Mouse (Mus musculus): ENCODE measurements around the gene Olfr1032.
"Not testable (repeated sequence)": the region's sequence is repeated elsewhere in the genome, so short reads cannot be mapped to it uniquely, and the experiment has no call there.

Gene Olfr1032

DNA sequence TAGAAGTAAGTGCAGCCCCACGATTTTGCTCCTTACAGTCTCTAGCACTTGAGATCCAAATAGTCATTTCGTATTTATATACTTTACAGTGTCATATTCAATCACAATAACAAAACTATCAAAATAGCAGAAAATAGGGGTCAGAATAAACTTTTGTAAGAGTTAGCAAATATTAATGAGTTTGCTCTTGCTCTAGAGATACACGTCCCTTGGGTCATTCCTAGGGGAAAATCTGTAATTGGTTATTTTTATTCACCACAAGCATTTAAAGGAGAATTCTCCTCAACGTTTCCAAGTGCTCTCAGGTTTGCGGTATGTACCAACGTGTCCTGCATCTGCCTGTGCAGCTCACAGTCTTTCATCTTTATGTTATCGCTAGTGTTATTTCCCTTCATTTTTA lies at the start of gene Olfr1032:
TSS of gene Olfr1032 (plus strand) at position 301 of the 400 bp plus-strand sequence.
- no peak for DNase-seq

DNA sequence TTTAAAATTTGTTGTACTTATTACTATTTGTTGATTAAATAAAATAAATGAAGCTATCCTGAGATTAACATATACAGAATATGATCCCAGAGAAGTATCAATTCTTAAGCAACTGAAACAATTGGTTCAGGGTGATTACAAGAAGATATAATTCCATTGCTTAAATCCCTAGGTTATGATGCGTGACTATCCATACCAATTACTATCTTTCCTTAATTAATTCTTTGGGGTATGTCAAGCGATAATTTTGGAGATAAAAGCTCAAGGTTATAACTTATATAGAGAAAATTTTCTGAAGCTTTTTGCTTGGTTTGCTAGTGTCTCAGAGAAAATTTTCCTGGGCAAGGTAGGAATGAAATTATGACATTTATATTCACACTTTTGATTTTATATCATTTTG lies 31.7 kb upstream of the Olfr1032 start, which contains the start of gene Olfr1029:
TSS of gene Olfr1029 (plus strand) at position 301 of the 400 bp plus-strand sequence.
- no peak for DNase-seq

DNA sequence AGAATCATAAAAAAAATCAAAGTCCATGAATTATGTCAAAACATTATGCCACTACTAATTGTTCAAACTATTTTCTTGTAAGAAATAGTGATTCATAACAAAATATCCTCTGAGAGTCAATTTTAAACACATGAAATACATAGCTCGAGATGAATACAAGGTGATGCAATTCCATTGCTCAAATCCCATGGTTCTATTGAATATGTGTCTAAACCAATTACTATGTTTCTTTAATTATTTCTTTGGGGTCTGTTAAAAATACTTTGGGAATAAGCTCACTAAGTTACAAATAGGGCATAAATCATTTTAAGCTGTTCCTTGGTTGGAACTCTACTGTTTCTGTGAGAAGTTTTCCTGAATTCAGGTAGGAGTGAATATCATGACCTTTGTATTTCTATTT lies 26.4 kb upstream of the Olfr1032 start, which contains the start of gene Olfr1030:
TSS of gene Olfr1030 (plus strand) at position 301 of the 400 bp plus-strand sequence.
- DNase-seq: no peak

DNA sequence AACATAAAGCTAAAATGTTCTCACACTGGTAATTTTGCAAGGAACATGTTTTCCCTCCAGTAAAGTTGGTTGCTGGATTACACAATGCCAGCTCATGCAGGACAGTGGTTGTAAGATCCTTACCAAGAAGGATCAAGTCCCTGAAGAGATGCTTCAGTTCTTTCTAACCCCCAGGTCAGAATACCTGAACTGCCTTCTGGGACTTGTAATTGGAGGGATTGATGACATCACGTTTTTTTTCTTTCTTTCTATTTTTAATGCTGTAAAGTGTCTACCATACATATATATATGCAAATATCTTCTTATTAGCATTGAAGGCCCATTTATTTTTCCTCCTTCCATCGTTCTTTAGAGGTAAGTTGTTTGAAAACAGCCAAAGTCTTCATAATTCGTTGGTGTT lies 15.3 kb upstream of the Olfr1032 start, which contains the start of gene Olfr1031:
TSS of gene Olfr1031 (plus strand) at position 301 of the 400 bp plus-strand sequence.
- DNase-seq: no peak

DNA sequence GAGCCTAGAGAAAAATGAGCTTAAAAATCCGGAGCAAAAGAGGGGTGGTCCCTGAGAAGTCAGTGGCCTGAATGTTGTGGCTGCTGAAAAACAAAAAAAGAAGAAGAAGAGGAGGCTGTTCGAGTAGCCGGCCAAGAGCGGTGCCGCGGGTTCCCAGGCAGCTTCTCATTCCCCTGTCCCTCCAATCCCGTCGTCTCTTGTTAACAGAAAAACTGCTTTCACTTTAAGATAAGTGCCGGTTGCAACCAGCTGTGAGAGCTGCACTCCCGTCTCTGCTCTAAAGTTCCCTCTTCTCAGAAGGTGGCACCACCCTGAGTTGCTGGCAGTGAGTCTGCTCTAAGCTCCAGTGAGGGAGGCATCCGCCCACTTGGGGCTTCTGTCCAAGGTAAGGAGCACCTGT lies 15.1 kb downstream of the Olfr1032 start, which contains the start of gene Olfr1033:
TSS of gene Olfr1033 (plus strand) at position 228 of the 400 bp plus-strand sequence.
- not testable (repeated sequence) for DNase-seq

DNA sequence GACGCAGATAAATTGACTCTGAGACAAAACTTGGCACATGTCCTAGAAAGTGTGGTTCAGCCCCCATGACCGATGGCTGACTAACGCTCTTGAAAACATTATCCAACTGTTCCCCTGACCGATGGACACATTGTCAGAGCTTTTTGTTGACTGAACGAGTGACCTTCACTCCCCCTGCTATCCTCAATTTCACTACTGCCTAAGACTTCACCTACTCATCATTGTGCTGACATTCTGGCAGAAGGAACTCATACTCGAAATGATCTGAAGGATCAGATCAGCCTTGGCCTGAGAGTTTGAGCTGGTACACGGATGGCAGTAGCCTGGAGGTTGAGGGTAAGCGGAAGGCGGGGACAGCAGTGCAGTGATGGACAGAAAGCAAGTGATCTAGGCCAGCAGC lies 16.2 kb downstream of the Olfr1032 start:
- not testable (repeated sequence) for DNase-seq

DNA sequence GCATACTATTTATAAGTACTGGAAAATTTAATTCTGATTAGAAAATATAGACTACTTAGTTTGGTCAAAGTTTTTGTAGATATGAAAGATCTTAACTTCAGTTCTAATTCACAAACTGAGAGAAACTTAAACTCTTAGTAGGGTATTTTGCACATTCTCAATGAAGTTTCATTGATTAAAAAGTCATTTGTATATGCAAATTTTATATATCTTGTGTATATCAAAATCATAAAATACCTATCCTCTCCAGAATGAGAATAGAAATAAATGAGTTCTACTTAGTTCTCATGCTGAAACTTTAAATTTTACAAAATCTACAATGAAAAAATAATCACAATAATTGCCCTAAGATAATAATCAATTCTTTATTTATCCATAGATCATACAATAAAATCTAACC lies 40.2 kb downstream of the Olfr1032 start, which contains the start of gene Olfr1034:
TSS of gene Olfr1034 (plus strand) at position 301 of the 400 bp plus-strand sequence.
- no peak for DNase-seq

DNA sequence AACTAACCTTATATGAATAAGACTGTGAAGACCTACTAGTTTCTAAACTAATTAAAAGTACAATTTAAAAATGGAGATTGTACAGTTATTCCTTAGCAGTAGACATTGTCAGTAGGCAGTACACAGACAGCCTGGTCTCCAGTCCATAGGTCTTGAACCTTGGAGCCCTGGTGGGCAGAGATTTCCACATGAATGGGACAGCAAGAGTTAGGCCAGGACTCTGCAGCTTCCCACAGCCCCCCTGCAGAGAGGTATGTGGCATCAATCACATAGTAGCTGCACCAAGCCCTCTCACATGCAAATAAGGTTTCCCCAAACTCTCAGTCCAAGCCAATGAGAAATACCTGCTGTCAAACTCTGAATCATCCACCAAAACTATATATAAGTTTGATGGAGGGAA lies 45.4 kb downstream of the Olfr1032 start:
- not testable (repeated sequence) for DNase-seq

Data from right cerebral cortex, postnatal 14 days (tissue).